Mouse (Mus musculus) olfactory bulb, adult 2 months (tissue): ENCODE data around the gene Cux2. TPM values are rescaled to one million over a fixed set of nuclear protein-coding genes. Genes with fewer than 3 reads are reported as not detected.
"Not testable (repeated sequence)": the region's sequence is repeated elsewhere in the genome, so short reads cannot be mapped to it uniquely, and the experiment has no call there.

Experiments used
- H3K27ac ChIP-seq: fragments of 200-500 bp; 2 replicates; pipeline ENCODE4 v1.5.1; 2012; ENCODE audit warnings: low read depth, low read length; ENCODE audit not compliant: insufficient read depth
- H3K4me1 ChIP-seq: fragments of 200-500 bp; 2 replicates; pipeline ENCODE4 v1.6.1; 2012; ENCODE audit warnings: low read length; ENCODE audit not compliant: control insufficient read depth, insufficient read depth
- H3K4me3 ChIP-seq: fragments of 200-500 bp; 2 replicates; pipeline ENCODE4 v1.5.1; 2012; ENCODE audit warnings: mild to moderate bottlenecking, low read depth, low read length, moderate library complexity; ENCODE audit not compliant: insufficient read depth
- CTCF ChIP-seq: fragments of 200-500 bp; IDR thresholded peaks from 2 replicates; pipeline ENCODE4 v1.5.1; 2012; ENCODE audit warnings: low read depth, mild to moderate bottlenecking, low read length, moderate library complexity; ENCODE audit not compliant: insufficient read depth
- POLR2A ChIP-seq: fragments of 200-500 bp; IDR thresholded peaks from 2 replicates; pipeline ENCODE4 v1.6.1; 2012; ENCODE audit warnings: mild to moderate bottlenecking, low read depth, low read length, moderate library complexity; ENCODE audit not compliant: insufficient read depth
- WGBS: fragments of 180-500 bp; shearing (Covaris S2); methylation state at CpG from one replicate; pipeline ENCODE4 v1.1.7; 2018; 5-methylcytosine and 5-hydroxymethylcytosine counted together
- polyA plus RNA-seq: library from polyadenylated mRNA; stranded (reverse); fragments of >200 nt; gene quantifications from 2 replicates; pipeline ENCODE4 v1.2.4, GENCODE M21; 2012; ENCODE audit warnings: low replicate concordance; ENCODE audit not compliant: missing spikeins, insufficient read depth, insufficient read length

Gene Cux2
- polyA plus RNA-seq, 1 experiment: not detected

DNA sequence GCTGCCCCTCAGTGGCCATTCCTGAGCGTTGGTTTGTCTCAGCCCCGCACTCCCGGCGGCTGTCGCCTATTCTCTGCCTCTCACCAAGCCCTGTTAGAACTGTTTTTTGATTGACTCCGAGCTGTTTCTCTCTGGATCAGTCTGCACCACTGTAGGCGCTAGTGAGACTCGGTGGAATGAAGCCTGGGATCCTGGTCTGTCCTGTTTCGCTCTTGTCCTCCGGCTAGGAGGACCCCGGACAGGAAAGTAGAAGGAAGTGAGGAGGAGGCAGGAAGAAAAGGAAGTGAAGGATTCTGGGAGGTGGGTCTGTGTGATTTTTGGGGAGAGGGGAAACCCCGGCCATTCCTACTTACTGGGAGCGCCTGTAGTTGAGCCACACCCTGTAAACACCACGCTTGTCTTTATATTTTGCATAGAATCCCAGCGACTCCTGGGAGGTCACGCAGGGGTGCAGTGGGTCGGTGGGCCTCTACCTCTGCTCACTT, 201.8 kb downstream of the Cux2 start:
- no peak overlapping the region for H3K27ac ChIP-seq
- H3K4me1 ChIP-seq: peaks cover 32% of the 10 kb centered on the region
- WGBS: 1% methylated on average over 17 of the region's 17 CpGs
- H3K4me3 ChIP-seq: peak overlapping the region; percentile 46
- TF ChIP-seq POLR2A (no peak), CTCF (0 out of 2 replicates have a peak, but pooled peaks have one; percentile 20)

DNA sequence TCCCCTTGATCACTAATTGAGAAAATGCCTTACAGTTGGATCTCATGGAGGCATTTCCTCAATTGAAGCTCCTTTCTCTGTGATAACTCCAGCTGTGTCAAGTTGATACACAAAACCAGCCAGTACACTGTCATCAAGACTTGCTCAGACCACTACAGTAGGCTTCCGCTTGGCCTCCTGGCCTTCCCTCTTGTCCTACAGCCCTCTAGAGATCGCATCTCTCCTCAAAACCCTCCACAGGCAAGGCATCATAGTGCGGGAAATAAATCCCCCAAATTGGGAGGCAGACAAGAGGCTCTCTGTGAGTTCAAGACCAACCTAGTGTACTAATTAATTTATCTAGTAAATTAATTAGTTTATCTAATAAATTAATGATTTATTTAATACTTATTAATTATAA, 202.6 kb downstream of the Cux2 start:
- H3K27ac ChIP-seq, H3K4me3 ChIP-seq: not testable (repeated sequence)
- WGBS: 87% methylated on average over 3 of the region's 3 CpGs
- peaks cover 37% of the 10 kb centered on the region for H3K4me1 ChIP-seq

DNA sequence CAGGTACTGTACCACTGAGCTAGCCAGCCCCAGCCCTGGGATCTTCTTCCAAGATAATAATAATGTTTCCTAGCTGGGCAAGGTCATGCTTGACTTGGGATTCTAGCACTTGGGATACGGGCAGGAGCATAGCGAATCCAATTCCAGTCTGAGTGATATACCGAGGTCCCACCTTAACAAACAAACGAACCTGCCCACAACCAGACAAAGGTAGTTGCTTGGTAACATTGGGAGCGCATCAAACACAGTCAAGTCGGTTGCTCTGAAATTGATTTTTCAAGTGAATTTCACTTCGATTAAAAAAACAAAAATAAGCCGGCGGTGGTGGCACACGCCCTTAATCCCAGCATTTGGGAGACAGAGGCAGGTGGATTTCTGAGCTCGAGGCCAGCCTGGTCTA, 203.6 kb downstream of the Cux2 start:
- WGBS: 90% methylated on average over 11 of the region's 11 CpGs
- Histone ChIP-seq H3K27ac (no peak overlapping the region), H3K4me3 (no peak overlapping the region), H3K4me1 (peaks cover 30% of the 10 kb centered on the region)
- no peak for TF ChIP-seq POLR2A
- TF ChIP-seq CTCF: no peak

GRCm38 (mm10) chr5:121845361-121845760, 204.5 kb downstream of the Cux2 start:
- H3K27ac ChIP-seq: no peak overlapping the region
- peaks cover 21% of the 10 kb centered on the region for H3K4me1 ChIP-seq
- 44% methylated on average over 4 of the region's 4 CpGs for WGBS
- no peak overlapping the region for H3K4me3 ChIP-seq
- TF ChIP-seq POLR2A (no peak), CTCF (no peak)

DNA sequence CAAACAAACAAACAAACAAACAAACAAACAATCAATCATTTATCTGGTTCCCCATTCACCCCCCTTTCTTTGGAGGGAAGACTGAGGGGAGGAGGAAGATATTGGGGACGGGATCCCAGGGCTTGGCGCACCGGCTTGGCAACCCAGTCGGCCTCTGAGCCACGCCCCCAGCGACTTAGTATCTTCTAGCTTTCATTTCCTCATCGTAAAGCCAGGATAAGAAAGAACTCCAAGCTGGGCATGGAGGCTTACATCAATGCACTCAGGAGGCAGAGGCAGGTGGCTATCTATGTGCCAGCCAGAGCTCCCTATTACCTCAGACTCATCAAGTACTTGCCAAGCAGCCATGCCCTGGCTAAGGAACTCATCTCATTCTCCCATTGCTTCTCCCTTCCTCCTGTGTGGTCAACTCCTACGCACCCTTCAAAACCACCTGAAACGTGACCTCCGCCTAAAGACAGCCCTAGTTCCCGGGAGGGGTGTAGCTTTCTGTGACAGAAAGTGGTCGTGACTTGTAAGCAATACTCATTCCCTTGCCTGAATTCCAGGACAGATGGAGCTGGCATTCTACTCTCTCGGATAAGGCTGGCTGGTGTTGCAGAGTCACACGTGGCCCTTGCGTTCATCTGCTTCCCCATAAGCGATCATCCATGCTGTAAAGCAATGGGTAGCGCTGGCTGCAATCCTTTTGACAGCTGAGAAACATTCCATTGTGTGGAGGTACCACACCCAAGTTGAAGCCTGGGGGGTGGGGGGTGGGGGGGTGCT, 206.6 kb downstream of the Cux2 start:
- no peak for TF ChIP-seq CTCF
- no peak for TF ChIP-seq POLR2A
- Histone ChIP-seq H3K4me1 (peaks cover 17% of the 10 kb centered on the region), H3K27ac (no peak overlapping the region), H3K4me3 (no peak overlapping the region)
- 20% methylated on average over 17 of the region's 17 CpGs for WGBS

- peaks cover 17% of the 10 kb centered on the region for H3K4me1 ChIP-seq
- peak overlapping the region; percentile 56 for H3K4me3 ChIP-seq
- TF ChIP-seq POLR2A: no peak
- peak; percentile 98 for TF ChIP-seq CTCF
- 1% methylated on average over 33 of the region's 33 CpGs for whole genome bisulfite sequencing
- H3K27ac ChIP-seq: no peak overlapping the region
Measured at GRCm38 (mm10) chr5:121842665-121843118, 207.2 kb downstream of the Cux2 start.

DNA sequence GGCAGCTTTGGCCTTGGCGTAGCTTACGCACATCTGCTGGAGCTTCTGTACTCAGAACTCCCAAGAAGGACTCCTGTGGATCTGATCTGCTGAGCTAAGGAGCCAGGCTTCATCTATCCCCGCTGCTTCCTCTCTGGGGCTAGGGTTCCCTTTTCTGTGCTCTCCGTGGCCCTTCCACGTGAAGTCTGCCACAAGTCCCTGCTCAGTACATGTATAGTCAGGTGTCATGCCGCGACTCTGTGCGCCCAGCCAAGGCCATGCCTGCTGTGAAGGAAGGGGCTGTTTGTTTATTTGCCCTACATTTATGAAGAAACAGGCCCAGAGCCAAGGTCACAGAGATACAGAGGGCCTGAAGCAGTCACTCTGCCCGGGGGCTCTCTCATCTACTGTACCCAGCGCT, 207.9 kb downstream of the Cux2 start:
- H3K4me3 ChIP-seq: no peak overlapping the region
- 52% methylated on average over 10 of the region's 10 CpGs for WGBS
- TF ChIP-seq POLR2A: no peak
- no peak for TF ChIP-seq CTCF
- H3K4me1 ChIP-seq: peaks cover 24% of the 10 kb centered on the region
- no peak overlapping the region for H3K27ac ChIP-seq

GRCm38 (mm10) chr5:121841516-121841915, 208.4 kb downstream of the Cux2 start:
- WGBS: 94% methylated on average over 9 of the region's 9 CpGs
- TF ChIP-seq CTCF: no peak
- no peak for TF ChIP-seq POLR2A
- H3K4me1 ChIP-seq: peaks cover 25% of the 10 kb centered on the region
- H3K27ac ChIP-seq: no peak overlapping the region
- no peak overlapping the region for H3K4me3 ChIP-seq

GRCm38 (mm10) chr5:121839128-121839473, 210.8 kb downstream of the Cux2 start:
- TF ChIP-seq POLR2A (no peak), CTCF (no peak)
- H3K4me3 ChIP-seq: no peak overlapping the region
- H3K27ac ChIP-seq: no peak overlapping the region
- H3K4me1 ChIP-seq: peaks cover 42% of the 10 kb centered on the region
- 71% methylated on average over 7 of the region's 7 CpGs for WGBS
